Mouse (Mus musculus) telencephalon, adult 2 months (tissue): Measurements from ENCODE around the gene Hc.

Source experiments
- DNase-seq: peaks from one replicate; pipeline ENCODE4 v3.0.0-alpha.2; 2011; ENCODE audit warnings: low read depth, low spot score

Gene Hc

DNA sequence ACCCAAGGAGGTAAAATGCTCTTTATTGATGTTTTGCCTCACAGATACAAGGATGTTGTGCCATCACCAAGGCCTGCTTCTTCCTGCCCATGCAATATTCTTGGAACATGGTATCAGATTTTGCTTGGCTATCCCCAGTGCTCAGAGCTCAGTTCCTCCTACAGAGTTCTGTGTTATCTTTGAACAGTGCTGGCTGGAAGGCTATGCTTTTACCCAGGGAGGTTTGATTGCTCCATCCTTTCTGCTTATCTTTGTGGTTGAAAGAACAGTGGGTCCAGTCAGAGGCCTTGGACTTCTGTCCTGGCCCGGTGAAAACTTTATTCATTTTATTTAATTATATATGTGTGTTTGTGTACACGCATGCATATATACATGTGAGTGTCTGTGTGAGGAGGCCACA is 83.0 kb downstream of the Hc start:
- DNase-seq, result no peak

DNA sequence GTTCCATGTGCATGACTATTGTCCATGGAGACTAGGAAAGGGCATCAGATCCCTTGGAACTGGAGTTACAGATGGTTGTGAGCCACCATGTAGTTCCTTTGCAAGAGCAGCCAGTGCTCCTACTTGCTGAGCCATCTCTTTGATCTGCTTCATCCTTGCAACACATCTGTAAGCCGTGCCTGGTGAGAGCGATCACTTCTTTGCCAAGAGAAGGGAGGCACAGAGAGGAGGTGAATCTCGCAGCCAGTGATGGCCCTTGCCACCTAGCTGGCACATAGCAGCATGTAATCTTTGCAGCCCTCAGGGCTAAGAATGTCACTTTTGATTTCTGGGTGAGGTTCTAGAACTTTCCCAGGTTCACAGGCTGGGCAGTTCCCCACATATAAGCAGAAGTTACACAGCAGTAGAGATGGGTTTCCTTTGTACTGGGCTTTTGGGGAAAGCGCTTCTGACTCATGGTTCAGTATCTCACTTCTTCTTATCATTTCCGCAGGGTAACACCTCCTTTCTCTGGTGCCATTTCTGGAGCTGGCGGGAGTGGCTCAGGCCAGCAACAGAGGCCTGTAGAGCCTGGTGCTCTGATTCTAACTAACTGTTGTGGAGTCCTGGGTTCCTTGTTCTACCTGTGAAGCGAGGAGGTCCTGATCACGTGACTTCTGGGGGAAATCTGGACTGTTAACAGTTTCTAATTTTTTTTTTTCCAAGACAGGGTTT is 84.1 kb downstream of the Hc start:
- DNase-seq, result no peak

DNA sequence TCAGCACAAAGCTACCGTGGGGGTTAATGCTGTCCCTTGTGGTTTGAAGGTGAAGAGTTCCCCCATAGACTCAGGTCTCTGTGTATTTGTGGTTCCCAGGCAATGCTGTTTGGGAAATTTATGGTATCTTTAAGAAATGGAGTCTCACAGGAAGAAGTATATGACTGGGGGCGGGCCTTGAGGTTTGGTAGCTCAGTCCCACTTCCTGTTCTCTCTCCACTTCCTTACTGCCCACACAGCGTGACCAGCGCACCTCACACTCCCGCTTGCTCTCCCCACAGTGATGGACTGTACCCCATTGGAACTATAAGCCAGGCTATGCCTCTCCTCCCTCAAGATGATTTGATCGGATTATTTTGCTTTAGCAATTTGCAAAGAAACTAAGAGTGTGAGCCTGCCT is 84.8 kb downstream of the Hc start:
- DNase-seq, result no peak

DNA sequence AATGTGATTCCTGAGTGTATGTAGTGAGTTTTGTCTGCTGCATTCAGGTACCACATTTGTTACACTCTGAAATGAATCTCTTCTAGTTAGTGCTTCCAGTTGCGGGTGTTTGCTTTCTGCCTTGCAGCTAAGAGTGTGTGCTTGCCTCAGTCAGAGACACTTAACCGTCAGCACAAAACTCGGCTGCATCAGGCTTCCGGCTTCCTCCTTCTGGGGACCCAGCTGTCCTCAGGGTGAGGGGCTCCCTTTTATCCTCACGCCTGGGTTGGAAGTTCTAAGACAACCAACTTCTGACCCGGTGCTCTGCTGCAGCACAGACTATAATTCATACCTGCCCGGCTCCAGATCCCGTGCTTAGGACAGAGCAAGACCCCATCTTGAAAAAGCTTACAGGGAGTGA is 88.2 kb downstream of the Hc start:
- DNase-seq, result no peak

DNA sequence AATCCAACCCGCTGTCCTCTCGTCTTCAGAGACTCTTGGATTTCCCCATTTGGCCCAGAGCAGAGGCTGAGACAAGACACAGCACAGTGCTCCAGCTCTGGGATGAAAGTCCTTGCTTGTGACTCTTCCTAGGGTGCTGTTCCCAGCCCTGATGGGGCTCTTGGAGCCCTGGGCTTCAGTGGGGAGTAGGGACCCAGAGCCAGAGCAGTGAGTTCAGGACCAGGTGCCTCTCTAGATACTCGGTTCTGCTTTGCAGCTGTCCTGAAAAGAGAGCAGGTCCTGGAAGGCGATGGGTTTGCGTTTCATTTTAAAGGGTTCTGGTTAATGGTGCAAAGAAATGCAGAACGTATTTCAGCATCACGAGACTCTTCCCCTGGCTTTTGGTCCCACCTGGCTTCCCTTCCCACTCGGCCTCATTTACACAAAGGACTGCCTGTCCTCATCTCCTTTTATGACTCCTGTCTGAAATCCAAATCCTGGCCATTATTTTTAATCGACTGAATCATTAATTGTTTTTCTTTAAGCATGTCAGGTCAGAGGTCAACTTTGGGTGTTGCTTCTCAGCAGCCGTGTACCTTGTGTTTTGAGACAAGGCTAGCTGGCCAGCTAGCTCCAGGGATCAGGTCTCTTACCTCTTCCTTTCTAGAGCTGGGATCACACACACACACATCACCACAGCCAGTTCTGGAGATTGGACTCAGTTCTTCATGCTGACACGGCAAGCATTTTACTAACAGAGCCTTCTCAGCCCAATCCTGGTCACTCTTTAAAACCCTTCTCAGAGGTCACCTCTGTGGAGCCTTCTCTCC is 90.0 kb downstream of the Hc start:
- DNase-seq, result no peak

DNA sequence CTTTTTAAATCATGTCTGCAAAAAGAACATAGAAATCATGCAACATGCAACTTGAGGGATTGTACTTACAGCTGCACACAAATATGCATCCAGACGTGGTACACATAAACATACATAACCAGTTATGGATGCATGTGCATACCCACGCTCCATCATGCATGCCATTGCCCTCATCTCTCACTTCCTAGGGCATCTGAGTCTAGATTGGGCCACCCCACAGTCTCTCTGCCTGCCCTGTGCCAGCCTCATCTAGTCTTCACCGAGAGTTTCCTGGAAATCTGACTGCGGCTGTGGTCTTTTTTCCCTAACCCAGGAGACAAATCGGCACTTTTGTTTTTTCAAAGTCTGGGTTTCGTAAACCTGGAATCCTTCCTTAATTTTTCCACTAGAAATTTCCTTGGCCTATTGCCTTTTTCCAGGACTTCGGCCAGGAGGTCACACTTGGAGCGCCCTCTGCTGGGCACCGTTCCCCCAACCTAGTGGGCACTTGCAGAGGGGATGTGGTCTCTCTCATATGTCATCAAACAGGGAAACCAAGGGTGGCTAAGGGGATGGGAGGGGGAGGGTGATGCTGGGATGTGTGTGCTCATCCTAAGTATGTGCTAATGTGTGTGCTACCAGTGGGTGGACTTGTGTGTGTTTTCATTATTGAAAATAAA is 91.0 kb downstream of the Hc start:
- DNase-seq, result no peak

DNA sequence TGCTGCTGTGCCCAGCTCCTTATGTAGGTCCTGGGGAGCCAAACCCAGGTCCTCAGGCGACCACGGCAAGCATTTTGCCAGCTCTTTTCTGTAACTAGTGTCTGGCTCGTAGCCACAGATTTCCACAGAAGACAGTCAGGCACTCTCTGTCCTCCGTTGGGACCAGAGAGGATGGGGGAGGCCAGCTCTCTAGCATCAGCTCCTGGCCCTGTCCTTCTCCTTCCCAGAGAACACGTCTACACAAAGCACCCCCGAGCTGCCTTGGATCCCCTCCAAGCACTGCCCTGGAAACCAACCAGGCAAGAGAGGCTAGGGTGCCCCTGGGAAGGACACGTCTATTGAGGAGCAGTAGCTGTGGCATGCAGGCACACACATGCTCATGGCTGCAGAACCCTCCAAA is 92.1 kb downstream of the Hc start:
- DNase-seq, result no peak

DNA sequence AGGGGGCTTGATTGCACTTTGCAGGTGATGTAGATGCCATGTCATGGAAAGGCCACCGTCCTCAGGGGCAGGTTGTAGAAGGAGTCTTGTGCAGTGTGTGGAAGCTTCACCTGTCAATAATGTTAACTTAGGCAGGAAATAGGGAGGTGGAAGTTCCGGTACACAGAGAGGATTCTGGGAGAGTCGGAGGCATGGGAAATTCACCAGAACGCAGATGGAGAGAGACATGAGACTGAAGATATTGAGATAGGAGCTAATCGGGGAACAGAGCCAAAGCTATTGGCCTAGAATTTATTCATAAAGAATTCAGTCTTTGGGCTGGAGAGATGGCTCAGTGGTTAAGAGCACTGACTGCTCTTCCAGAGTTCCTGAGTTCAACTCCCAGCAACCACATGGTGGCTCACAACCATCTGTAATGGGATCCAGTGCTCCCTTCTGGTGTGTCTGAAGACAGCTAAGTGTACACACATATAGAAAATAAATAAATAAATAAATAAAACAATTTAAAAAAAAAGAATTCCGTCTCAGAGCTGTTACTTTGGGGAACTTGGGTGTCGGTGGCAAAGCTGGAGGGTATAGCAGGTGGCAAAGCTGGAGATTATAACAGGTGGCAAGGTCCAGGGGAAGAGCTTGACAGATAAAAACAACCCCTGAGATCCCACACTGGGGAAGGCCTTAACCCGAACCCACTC is 94.8 kb downstream of the Hc start:
- no peak for DNase-seq

DNA sequence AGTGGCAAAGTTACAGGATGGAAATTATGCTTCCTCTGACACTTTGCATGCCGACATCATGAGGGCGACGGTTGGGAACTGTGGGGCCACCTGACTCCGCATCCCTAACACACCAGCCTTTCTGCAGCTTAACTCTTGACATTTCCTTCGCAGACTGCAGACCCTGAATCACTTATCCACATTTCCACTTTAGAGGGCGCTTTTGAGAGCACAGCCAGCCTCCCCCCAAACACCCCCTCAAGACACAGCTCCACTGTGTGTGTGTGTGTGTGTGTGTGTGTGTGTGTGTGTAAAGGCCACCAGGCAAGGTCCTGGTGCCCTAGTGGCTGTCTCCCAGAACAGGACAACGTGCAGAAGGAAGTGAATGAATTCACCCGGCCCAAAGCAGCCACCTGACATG is 95.4 kb downstream of the Hc start:
- no peak for DNase-seq

DNA sequence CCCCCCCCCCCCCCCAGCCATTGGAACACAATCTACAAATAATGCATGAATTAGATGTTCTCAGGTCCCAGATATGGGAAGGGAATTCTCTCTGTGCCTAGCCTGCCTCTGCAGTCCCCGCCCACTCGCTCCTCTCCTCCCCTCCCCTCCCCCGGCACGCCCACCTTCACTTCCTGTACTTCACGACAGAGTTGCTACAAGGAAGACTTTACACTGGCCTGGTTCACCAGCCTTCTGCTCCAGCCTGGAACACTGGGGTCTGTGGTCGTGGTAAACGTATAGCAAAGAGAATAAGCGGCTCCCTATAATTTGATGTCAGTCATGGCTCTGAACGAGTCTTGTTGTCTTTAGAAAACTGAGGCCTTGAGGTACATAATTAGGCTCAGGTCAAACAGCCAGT is 95.9 kb downstream of the Hc start:
- no peak for DNase-seq

DNA sequence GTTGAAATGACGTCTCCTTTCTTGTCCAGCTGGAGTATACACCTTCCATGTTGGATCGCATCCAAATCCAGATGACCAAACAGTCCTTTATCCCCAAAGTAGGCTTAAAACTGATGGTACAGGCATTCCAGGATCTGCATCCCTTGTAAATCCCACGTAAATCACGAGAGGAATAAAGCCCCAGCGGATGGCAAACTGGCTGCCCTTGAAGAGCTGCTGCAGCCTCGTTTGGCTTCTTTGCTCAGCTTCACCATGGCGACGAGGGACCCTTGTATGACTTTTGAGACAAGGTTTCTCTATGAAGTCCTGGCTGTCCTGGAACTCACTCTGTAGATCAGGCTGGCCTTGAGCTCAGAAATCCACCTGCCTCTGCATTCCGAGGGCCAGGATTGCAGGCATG is 96.6 kb downstream of the Hc start:
- no peak for DNase-seq

DNA sequence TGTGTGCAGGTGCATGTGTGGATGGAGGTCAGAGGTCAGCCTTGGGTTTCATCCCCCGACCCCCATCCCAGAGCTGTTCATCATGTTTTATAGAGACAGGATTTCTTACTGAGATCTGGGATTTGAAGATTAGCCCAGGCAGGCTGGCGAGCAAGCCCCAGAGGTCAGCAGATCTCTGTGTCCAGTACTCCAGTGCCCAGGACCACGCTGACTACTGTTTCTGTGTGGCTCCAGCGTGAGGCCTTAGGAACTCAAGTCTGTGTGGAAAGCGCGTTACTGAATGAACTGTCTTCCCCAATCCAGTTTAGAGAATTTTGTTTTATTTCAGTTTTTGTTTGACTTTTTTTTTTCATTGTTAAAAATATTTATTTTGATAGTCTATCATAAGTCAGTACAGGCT is 97.0 kb downstream of the Hc start:
- DNase-seq, result no peak

DNA sequence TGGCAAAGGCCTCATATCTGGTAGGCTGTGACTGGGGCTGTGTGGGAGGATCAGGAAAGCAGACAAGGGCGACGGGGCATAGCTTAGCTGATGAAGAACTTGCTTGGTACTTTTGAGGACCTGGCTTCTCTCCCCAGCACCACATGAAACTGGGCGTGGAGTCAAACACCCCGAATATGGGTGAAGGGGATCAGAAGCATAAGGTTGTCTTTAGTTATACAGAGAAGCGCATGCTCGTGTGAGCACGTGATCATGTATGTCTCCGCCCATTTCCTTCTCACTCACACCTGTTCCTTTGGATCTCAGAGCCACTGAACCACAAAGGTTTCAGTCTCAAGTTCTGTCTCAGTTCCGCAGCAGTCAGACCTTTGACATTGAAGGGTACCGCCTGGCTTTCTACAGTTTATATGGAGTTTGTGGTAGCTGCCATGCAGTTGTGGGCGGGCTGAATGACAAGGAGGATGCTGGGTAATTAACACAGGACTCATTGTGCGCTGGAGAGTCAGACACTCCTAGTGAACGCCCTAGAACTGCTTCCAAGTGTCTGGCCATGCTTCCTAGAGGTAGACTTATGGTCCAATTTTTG is 97.8 kb downstream of the Hc start:
- no peak for DNase-seq

DNA sequence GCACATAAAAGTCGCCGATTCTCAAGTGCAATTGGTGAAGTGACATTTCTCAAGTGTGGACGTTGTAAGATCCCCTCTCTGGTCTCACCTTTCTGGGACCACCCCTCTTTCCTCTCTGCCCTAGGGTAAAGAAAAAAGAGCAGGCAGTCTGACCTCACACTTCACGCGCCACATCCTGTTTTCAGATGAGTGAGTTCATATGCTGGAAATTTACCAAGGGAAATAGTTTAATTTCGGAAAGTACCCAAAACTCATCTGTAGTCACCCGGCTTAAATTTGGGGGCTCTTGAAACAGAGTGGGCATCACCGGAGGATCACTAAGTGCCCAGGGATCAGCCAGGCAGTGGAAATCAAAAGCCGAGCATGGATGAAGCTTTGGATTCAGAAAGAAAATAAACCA is 98.3 kb downstream of the Hc start:
- DNase-seq, result no peak

DNA sequence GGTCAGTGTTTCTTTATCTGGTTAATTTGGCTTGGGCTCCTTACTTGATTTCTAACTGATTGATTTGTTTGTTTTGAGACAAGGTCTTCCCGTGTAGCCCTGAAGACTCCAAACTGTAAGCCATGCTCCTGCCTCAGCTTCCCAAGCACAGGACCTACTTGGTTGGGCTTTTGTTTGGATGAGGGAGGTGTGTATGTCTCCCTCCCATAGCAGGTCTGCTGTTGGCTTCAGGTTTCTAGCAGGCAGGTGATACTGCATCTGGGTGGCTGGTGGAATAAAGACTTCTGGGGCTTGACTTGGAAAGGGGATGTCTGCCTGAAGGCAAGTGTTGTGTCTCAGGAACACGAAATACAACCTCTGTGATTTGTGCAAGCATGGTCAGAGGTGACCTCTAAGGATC is 99.0 kb downstream of the Hc start:
- no peak for DNase-seq

DNA sequence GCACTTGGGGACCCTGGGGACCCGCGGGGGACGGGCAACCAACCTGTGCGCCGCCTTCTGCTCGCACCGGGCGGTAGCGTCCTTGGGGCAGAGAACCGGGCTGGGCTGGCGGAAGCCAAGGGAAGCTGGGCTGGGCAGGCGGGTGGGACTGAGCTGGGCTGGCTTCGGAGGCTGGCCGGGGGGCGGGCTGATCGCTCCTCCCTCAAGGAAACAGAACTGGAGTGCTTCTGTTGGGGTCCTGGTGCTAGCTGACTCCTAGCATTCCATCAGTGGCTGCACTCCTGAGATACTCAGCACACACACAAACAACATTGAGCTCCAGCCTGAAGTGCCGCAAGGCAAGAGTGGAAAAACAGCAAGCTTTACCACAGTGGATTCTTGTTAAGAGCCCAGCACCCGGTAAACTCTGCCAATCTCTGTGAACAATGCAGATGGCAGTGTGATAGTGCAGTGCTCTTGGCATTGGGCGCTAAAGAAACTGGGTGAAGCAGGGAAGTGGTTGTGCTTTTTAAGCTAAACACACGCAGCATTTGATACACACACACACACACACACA is 99.7 kb downstream of the Hc start, which contains the start of gene Traf1:
TSS of gene Traf1 (minus strand) at position 292 of the 556 bp plus-strand sequence.
- DNase-seq, result no peak

DNA sequence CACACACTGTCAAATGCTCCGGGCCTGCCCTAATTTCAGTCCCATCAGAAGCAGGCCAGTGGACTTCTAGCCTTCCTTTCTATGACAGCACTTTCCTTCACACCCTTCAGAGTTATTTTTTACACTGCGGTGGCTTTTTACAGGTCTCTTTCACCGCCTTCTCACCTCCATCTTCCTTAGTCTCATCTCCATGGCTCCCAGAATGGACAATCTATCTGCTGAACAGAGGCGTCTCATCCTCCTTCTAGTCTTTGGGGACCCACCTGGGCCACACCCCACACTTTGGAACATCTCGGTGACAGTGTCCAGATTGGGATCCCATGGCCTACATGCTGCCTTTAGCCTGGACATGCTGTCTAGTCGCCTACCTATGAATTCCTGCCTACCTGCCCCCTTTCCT is 100.3 kb downstream of the Hc start:
- no peak for DNase-seq

DNA sequence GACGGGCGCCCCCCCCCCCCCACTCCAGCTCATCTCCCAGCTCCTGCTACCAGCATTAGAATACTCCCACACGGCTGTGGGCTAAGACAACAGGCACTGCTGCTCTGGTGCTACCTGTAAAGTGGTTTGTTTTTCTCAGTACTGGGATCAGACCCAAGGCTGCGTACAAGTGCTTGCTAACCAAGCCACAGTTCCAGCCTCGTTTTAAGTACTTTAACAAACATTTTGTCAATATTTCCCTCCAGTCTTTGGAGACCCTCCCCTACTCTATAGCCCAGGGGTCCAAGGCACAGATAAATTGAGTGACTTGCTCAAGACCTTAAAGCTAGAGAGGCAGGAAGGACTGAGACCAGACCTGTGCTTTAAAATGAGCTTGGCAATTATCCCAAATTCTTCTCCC is 100.8 kb downstream of the Hc start:
- no peak for DNase-seq

DNA sequence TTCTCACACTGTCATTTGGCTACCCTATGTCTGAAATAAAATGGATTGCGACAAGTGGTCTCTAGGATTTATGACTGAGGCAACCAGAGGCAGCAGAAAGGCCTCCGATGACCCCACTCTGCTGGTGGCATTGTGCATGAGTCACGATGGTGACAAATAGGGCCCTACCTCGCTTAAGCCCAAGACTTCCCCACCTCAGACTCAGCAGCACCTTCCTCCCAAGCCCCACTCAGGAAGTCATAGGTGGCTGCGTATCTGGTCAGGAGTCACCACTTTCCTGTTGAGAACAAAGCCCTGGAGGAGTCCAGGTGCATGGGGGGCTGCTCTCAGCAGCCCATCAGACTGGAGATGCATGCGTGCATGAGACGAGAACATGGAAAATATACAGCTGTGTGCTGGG is 102.7 kb downstream of the Hc start:
- no peak for DNase-seq

DNA sequence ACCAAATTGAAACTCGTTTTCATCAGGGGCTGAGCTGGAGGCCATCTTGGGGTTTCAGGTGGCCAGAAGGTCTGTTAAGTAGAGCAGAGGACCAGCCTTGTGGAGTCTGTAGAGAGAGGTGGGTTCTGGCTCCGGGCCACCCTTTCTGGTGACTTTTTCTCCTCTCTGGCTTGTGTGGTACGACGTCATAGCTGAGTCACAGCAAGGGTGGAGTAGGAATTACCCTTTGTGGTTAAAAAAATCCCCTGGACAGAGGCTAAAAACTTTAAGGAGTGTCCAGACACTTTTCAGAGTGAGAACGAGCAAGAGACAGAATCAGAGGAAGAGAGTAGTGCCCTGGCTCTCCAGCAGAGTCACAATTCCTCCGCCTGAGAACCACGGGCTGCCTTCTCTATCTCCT is 103.2 kb downstream of the Hc start:
- no peak for DNase-seq

DNA sequence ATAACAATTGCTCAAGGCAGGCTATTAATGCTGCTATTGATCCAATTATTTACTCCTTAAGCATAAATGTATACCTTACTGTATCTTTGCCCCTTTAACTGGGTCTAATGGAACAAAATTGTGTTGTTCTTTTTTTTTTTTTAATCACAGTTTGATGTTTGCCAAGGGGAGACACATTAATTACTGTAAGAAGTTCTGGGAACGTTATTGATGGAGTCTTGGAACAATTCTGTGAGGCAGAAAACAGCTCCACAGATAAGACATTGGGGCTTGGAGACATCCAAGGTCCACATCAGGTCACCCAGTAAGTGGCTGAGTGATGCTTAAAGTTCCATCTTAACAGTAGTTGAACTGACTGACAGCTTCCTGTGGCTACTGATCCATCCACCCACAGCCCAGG is 103.8 kb downstream of the Hc start:
- no peak for DNase-seq

DNA sequence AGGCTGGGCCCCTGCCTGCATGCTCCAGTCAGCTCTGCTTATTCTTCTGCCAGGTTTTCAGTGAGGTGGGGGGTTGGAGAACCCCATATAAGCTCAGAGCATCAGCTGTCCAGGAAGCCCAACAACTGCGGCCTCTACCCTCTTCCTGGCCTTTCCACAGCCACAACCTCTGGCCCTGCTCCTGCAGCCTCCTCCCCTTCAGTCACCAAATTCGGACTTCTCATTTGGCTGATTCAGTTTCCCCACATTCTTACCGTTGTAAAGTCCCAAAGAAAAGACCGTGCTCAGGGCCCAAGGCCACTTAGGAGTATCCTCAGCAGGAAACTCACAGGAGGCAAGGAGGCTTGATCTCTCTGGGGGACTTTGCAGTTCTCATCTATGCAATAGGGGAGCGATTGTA is 104.3 kb downstream of the Hc start:
- no peak for DNase-seq
